Mouse (Mus musculus): ENCODE data around the gene Sap18. TPM values are rescaled to one million over a fixed set of nuclear protein-coding genes. Genes with fewer than 3 reads are reported as not detected.
"Not testable (repeated sequence)": the region's sequence is repeated elsewhere in the genome, so short reads cannot be mapped to it uniquely, and the experiment has no call there.

Sap18 gene
- total RNA-seq, 2 experiments from 2014 or later: 44.9 to 58.8 TPM

GRCm38 (mm10) chr14:57825788-57826751, 28.1 kb downstream of the Sap18 start, which contains the start of the genes Ska3 and Mrpl57:
Gene Ska3, minus strand, starts transcription at chr14:57826185.
Gene Mrpl57, plus strand, starts transcription at chr14:57826234.
- DNase-seq (ENCODE audit: low spot score in 2 of 2): peak; percentile 85 to 92

DNA sequence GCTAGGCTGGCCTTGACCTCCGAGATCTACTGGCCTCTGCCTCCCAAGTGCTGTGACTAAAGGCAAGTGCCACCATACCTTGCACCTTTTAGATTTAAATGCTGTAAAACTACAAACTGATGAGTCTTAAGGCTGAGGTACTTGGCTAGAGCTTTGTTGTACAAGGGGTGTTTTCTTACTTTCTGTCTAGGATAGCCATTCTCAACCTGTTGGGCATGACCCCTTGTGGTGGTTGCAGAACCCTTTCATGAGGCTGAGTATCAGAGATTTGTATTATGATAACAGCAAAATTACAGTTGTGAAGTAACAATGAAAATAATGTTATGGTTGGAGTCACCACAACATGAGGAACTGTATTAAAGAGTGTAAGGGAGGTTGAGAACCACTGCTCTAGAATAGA, 29.3 kb downstream of the Sap18 start:
- no peak for DNase-seq (ENCODE audit: low spot score in 2 of 2)

DNA sequence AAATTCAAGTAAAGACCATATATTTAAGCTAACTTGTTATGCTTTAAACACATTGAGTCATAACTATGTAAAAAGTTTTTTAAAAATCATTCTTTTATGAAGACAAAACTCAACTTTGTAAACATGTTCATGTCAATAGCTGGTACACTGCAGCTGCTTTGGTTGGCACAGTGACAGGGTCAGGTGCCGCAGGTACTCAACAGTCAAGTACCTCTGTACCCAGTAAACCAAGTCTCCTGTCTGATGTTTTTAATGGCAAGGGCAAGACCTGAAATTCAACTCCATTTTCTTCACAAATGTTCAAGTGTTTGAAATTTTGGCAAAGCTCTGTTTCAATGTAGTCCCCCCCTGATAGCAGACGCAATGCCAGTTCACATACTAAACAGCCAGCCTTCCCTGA, 35.5 kb downstream of the Sap18 start:
- DNase-seq (ENCODE audit: low spot score in 2 of 2): no peak

DNA sequence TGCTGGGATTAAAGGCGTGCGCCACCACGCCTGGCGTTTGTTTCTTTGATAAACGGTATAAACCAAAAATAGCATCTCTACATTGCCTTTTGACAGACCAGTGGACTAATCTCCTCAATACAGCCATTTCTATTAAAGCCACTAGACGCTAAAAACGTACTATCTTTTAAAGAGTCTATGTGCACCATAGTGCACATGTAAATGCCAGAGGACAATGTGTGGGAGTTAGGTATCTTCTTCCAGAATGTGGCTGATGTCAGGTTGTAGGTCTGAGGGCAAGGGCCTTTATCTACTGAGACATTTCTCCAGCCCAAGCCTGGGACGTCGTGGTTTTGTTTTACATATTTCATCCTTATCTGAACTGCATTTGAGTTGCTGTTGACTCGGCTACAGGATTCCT, 37.2 kb downstream of the Sap18 start:
- no peak for DNase-seq (ENCODE audit: low spot score in 2 of 2)

DNA sequence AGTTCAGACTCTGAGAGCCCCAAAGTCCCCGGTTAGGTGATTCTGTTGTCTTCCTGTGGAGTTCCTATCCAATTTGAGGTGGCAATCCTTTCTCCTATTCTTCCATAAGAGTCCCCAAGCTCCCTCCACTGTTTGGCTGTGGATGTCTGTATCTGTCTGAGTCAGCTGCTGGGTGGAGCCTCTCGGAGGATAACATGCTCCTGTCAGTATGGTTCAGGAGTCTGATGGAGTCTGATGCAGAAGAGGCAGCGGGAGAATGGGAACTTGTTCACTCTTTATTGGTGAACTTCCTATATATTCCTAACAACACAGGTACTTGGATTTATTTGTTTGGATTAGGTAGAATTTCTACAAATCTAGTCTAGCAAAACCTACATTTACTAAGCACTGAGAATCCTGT, 46.6 kb downstream of the Sap18 start:
- no peak for DNase-seq (ENCODE audit: low spot score in 2 of 2)

- DNase-seq (ENCODE audit: low spot score in 2 of 2): not testable (repeated sequence)
Observed at GRCm38 (mm10) chr14:57848061-57848460, 50.1 kb downstream of the Sap18 start.

- no peak for DNase-seq (ENCODE audit: low spot score in 2 of 2)
Observed at GRCm38 (mm10) chr14:57848646-57849045, 50.7 kb downstream of the Sap18 start.

DNA sequence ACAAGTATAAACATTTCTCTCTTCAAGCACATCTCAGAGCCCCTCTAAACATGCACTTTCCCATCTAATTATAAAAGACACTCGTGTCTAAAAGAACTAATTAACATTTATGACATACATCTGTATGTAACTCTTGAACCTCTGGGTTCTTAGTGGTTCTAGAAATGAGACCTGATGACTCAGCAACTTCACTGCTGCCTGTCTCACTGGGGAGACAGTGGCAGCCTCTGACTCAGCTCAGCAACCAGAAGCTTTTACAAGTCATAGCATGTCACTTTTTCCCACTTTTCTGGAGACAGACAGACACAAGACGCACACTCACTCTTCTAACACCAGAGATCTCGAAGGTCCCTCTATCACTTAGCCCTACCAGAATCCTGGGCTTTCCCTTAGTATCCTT, 52.4 kb downstream of the Sap18 start:
- no peak for DNase-seq (ENCODE audit: low spot score in 2 of 2)

DNA sequence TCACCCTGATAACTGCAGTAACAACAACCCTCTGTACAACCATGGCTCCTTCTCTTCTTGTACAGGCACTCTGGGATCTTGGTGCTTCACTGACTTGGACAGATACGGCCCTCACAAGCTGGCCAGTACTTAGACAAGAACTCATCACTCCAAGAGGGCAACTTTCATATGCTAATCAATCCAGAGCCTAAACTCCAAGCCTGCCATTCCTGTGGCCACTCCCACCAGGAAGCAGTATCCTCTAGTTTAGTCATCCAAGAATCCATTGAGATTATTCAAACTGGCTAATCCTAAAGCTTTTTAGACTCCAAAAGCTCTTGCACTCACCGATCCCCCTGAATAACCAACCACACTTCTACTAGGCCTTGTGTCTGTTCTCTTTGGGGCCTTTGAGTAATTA, 55.0 kb downstream of the Sap18 start:
- no peak for DNase-seq (ENCODE audit: low spot score in 2 of 2)

DNA sequence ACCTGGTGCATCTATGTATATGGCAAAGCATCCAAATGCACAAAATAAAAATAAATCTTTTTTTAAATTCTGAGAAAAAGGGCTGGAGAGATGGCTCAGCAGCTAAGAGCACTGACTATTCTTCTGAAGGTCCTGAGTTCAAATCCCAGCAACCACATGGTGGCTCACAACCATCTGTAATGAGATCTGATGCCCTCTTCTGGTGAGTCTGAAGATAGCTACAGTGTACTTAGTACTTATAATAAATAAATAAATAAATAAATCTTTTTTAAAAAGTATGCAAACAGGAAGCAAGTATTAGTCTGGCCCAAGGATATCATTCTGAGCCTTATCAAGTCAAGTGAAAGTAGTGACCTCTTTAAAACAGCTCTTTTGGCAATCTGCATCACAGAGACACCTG, 58.1 kb downstream of the Sap18 start:
- not testable (repeated sequence) for DNase-seq (ENCODE audit: low spot score in 2 of 2)

Small RNAs within 50 kb of the gene (microRNA-seq; reads per million reads assigned to microRNA genes)
- gene Mir3077: 1.2 to 1.7 reads per million in 2 experiments

Other genes starting within 250 kb of the Sap18 start
- gene Eef1akmt1, start 226.6 kb upstream of the Sap18 start, total RNA-seq (2021): 10 to 100 TPM; 30.3 to 35.9 TPM
- 10 to 100 TPM; 12.2 to 13.1 TPM for gene Xpo4, start 132.8 kb upstream of the Sap18 start, total RNA-seq (2021)
- 1 to 10 TPM in 1 of 2 experiments, under 1 TPM in 1; 0.30 to 2.5 TPM for gene Gm49361, start 52.1 kb upstream of the Sap18 start, total RNA-seq (2021)
- gene Lats2, start 39.8 kb upstream of the Sap18 start, total RNA-seq (2021): 10 to 100 TPM; 52.7 to 54.4 TPM
- gene Ska3, start 28.0 kb downstream of the Sap18 start, total RNA-seq (2021): under 1 TPM; 0.32 to 0.58 TPM
- gene Mrpl57, start 28.1 kb downstream of the Sap18 start, total RNA-seq (2021): 10 to 100 TPM; 64.5 to 72.0 TPM
- gene Zdhhc20, start 92.1 kb downstream of the Sap18 start, total RNA-seq (2021): 10 to 100 TPM; 45.1 to 48.4 TPM
- gene Micu2, start 201.1 kb downstream of the Sap18 start, total RNA-seq (2021): 10 to 100 TPM; 23.5 to 23.8 TPM

All from layer of hippocampus, adult 18-20 months (tissue).